Mouse (Mus musculus): ENCODE data around the gene Surf6. TPM values are rescaled to one million over a fixed set of nuclear protein-coding genes. Genes with fewer than 3 reads are reported as not detected.
A peak's percentile ranks its signal among the peaks of the same experiment; 100 is the strongest.

Surf6 gene
- polyA plus RNA-seq, 1 experiment = 13.6 TPM

GRCm38 (mm10) chr2:26932473-26933303, 30.0 kb upstream of the Surf6 start:
- H3K4me1 ChIP-seq = peaks cover 85% of the 10 kb centered on the region

GRCm38 (mm10) chr2:26930390-26930789, 27.7 kb upstream of the Surf6 start:
- TF ChIP-seq FLI1 (IDR thresholded peaks at IDR 0.05; ENCODE audit: low read length) = no peak
- TF ChIP-seq GATA1 (IDR thresholded peaks at IDR 0.05; ENCODE audit: borderline replicate concordance, low read length) = no peak
- H3K9me3 ChIP-seq = no peaks in the 10 kb centered on the region
- peak overlapping the region; percentile 62 for H3K4me3 ChIP-seq (replicated peaks)
- H3K27me3 ChIP-seq (replicated peaks) = no peaks in the 10 kb centered on the region
- H3K4me1 ChIP-seq = peaks cover 84% of the 10 kb centered on the region
- H3K36me3 ChIP-seq (replicated peaks; ENCODE audit: low read length) = peaks cover 64% of the 10 kb centered on the region

More at GRCm38 (mm10) chr2:26932473-26933303, 30.0 kb upstream of the Surf6 start:
- no peaks in the 10 kb centered on the region for H3K27me3 ChIP-seq (replicated peaks)
- peak overlapping the region; percentile 100 for H3K4me3 ChIP-seq (replicated peaks)
- peaks cover 41% of the 10 kb centered on the region for H3K36me3 ChIP-seq (replicated peaks; ENCODE audit: low read length)
- no peaks in the 10 kb centered on the region for H3K9me3 ChIP-seq
- TF ChIP-seq GATA1 (IDR thresholded peaks at IDR 0.05; ENCODE audit: borderline replicate concordance, low read length) (no peak), FLI1 (IDR thresholded peaks at IDR 0.05; ENCODE audit: low read length) (no peak)

- TF ChIP-seq GATA1 (IDR thresholded peaks at IDR 0.05; ENCODE audit: borderline replicate concordance, low read length) (no peak), FLI1 (IDR thresholded peaks at IDR 0.05; ENCODE audit: low read length) (no peak)
- H3K36me3 ChIP-seq (replicated peaks; ENCODE audit: low read length) = peaks cover 89% of the 10 kb centered on the region
These were observed 25.2 kb upstream of the Surf6 start for GRCm38 (mm10) chr2:26927745-26928476.

GRCm38 (mm10) chr2:26921784-26922183, 19.1 kb upstream of the Surf6 start:
- Histone ChIP-seq H3K9me3 (no peaks in the 10 kb centered on the region), H3K4me3 (replicated peaks) (no peak overlapping the region), H3K4me1 (peaks cover 55% of the 10 kb centered on the region), H3K27me3 (replicated peaks) (no peaks in the 10 kb centered on the region), H3K36me3 (replicated peaks; ENCODE audit: low read length) (peaks cover 97% of the 10 kb centered on the region)
- no peak for TF ChIP-seq FLI1 (IDR thresholded peaks at IDR 0.05; ENCODE audit: low read length)
- no peak for TF ChIP-seq GATA1 (IDR thresholded peaks at IDR 0.05; ENCODE audit: borderline replicate concordance, low read length)

More at GRCm38 (mm10) chr2:26927745-26928476, 25.2 kb upstream of the Surf6 start:
- Histone ChIP-seq H3K27me3 (replicated peaks) (no peaks in the 10 kb centered on the region), H3K4me1 (peaks cover 72% of the 10 kb centered on the region), H3K4me3 (replicated peaks) (peak overlapping the region; percentile 71), H3K9me3 (no peaks in the 10 kb centered on the region)

- peaks cover 62% of the 10 kb centered on the region for H3K4me1 ChIP-seq
- H3K9me3 ChIP-seq = no peaks in the 10 kb centered on the region
- H3K27me3 ChIP-seq (replicated peaks) = no peaks in the 10 kb centered on the region
- peaks cover 83% of the 10 kb centered on the region for H3K36me3 ChIP-seq (replicated peaks; ENCODE audit: low read length)
- no peak overlapping the region for H3K4me3 ChIP-seq (replicated peaks)
- no peak for TF ChIP-seq FLI1 (IDR thresholded peaks at IDR 0.05; ENCODE audit: low read length)
- no peak for TF ChIP-seq GATA1 (IDR thresholded peaks at IDR 0.05; ENCODE audit: borderline replicate concordance, low read length)
These were observed 17.6 kb upstream of the Surf6 start for GRCm38 (mm10) chr2:26920190-26920855.

GRCm38 (mm10) chr2:26919684-26920083, 17.0 kb upstream of the Surf6 start:
- Histone ChIP-seq H3K4me3 (replicated peaks) (no peak overlapping the region), H3K36me3 (replicated peaks; ENCODE audit: low read length) (peaks cover 78% of the 10 kb centered on the region), H3K9me3 (no peaks in the 10 kb centered on the region), H3K4me1 (peaks cover 62% of the 10 kb centered on the region), H3K27me3 (replicated peaks) (no peaks in the 10 kb centered on the region)
- no peak for TF ChIP-seq GATA1 (IDR thresholded peaks at IDR 0.05; ENCODE audit: borderline replicate concordance, low read length)
- no peak for TF ChIP-seq FLI1 (IDR thresholded peaks at IDR 0.05; ENCODE audit: low read length)

GRCm38 (mm10) chr2:26916738-26917137, 14.1 kb upstream of the Surf6 start:
- H3K4me3 ChIP-seq (replicated peaks) = peak overlapping the region; percentile 99
- H3K4me1 ChIP-seq = peaks cover 87% of the 10 kb centered on the region
- TF ChIP-seq FLI1 (IDR thresholded peaks at IDR 0.05; ENCODE audit: low read length) (no peak), GATA1 (IDR thresholded peaks at IDR 0.05; ENCODE audit: borderline replicate concordance, low read length) (no peak)
- peaks cover 78% of the 10 kb centered on the region for H3K36me3 ChIP-seq (replicated peaks; ENCODE audit: low read length)
- H3K27me3 ChIP-seq (replicated peaks) = no peaks in the 10 kb centered on the region
- no peaks in the 10 kb centered on the region for H3K9me3 ChIP-seq

- Histone ChIP-seq H3K4me1 (peaks cover 90% of the 10 kb centered on the region), H3K27me3 (replicated peaks) (no peaks in the 10 kb centered on the region), H3K9me3 (no peaks in the 10 kb centered on the region), H3K4me3 (replicated peaks) (peak within 1 kb of the TSS; percentile 99), H3K36me3 (replicated peaks; ENCODE audit: low read length) (peaks cover 78% of the 10 kb centered on the region)
- TF ChIP-seq FLI1 (IDR thresholded peaks at IDR 0.05; ENCODE audit: low read length) (peak; percentile 51; the same call in 1 of the 2 replicates), GATA1 (IDR thresholded peaks at IDR 0.05; ENCODE audit: borderline replicate concordance, low read length) (no peak)
These were observed 13.4 kb upstream of the Surf6 start, which contains the start of the genes Surf2 and Surf1 for GRCm38 (mm10) chr2:26915927-26916728. Gene Surf2 (plus strand): TSS chr2:26916367. Gene Surf1 (minus strand): TSS chr2:26916530.
